Mouse (Mus musculus): ENCODE measurements around the gene Tbcel.

Gene Tbcel

DNA sequence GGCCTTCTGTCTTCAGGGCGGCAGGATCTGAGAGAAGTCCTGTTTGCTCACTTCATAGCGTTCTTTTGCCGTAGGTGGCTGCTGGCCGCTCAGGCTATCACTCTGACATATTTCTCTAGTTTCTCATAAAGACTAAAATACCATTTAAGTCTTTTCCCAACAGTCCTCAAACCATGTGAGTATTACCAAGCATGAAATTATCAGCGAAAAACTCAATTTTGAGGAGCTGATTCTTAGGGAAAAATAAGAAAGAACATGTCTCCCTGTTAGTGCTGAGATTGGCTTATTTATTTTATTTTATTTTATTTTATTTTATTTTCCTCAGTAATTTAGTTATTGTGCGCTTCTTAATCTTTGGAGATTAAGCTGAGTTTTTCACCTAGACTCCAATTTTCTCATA is at the start of gene Tbcel:
Tbcel (minus strand) TSS at position 101 of the 400 bp plus-strand sequence.
- no peak for DNase-seq (ENCODE audit: low spot score in 2 of 2)

DNA sequence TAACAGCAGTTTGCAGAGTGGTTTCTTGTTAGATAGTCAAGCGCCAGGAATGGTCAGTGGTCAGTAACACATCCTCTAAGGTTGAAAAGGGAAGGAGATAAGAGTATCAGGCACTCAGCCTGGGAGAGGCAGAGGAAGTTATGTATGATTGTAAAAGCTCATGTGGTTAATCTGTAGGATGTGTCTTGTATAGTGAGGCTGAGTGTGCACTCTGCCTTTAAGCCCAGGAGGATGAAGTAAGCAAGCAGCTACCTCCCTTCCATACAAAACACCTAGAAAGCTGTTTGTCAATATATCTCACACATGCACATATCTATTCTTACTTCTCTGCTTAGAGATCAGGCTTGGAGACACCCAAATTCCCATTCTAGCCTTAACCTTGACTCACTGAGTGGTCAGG is 47.6 kb upstream of the Tbcel start:
- DNase-seq (ENCODE audit: low spot score in 2 of 2), result no peak

DNA sequence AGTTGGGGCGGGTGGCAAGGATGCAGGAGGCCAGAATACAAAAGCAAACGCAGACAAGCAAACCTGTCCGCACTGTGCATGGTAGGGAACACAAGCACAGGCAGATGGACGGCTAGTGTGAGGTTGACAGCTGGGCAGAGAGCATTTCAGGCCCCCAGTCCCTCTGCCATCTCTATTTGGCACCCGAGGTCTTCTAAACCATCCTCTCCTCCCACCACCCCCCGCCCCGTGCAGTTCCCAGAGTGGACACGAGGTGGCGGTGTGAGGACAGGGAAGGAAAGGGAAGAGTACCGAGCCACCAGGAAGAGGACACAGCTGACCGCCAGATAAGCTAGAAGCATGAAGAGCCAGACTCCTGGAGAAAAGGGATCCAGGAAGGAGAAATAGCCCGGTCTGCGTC is 42.5 kb upstream of the Tbcel start:
- DNase-seq (ENCODE audit: low spot score in 2 of 2), result peak; percentile 97 to 99

DNA sequence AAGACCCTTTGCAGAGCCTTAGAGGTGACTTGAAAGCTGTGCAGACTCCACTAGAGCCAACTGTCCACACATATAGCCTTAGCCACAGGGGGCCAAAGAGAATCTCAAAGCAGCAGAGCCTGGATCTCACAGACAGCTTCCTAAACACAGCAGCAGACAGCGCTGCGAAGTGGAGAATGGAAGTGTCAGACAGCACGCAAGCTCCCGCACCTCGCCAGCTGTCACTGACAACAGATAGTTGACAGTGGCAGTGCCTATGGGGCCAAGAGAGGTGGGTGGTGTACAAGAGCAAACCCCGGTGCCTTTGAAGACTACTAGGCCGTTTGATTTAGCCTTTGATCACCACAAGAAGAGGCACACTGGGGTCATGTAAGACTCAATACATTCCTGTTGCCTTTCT is 41.4 kb upstream of the Tbcel start:
- no peak for DNase-seq (ENCODE audit: low spot score in 2 of 2)

DNA sequence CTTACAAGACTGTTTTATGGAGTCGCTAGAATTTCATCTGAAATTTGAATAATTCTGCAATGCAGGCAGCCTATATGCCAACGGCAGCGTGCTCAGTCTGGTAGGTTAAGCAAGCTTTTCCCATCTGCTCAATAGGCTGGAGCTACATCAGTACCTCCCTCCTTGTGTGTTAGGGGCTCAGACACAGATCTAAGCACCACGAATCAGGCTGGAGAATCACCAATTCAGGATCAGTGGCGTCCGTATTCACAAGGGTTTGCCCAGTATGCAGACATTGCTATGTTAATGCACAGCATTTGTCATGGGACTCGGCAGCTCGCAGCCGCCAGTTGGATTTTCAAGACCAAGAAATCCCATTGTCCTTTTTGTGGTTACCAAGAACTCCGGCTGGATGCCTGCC is 36.9 kb upstream of the Tbcel start:
- no peak for DNase-seq (ENCODE audit: low spot score in 2 of 2)

DNA sequence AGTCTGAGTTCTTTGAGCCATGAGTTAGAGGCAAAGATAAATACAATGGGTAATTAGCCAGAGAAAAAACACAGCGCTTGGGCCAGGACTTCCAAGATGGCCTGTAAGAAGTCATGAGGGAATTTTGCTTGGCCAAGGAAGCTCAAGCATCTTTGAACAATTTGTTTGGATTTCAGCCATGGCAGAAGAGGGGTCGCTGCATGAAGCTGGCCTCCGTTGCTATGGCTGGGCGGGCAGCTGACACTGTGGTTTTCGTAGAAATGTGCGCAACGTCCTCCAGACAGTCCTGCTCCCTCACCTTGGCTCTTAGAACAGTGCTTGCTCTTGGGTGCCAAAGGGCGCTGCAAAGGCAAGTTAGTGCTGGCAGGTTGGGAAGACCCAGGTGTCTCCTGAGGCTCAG is 25.9 kb upstream of the Tbcel start:
- DNase-seq (ENCODE audit: low spot score in 2 of 2), result peak in 1 of 2 experiments; percentile 33

DNA sequence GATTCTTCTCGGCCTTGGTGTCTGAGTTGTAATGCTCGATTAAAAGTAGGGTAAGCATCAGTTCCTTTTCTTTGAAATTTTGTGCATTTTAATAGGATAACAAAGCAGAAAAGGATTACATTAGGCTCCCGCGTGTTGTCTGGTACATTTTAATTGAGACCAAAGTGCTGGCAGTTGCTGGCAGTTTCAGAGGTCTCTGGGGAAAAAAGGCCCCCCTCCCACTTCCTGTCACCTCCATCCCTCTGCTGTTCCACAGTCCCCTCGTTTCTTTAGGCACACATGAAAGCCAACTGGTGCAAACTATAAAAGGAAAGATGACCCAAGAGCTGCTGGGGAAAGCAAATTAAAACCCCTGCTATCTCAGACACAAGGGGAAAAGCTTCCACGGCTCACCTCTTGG is 25.4 kb upstream of the Tbcel start:
- no peak for DNase-seq (ENCODE audit: low spot score in 2 of 2)

DNA sequence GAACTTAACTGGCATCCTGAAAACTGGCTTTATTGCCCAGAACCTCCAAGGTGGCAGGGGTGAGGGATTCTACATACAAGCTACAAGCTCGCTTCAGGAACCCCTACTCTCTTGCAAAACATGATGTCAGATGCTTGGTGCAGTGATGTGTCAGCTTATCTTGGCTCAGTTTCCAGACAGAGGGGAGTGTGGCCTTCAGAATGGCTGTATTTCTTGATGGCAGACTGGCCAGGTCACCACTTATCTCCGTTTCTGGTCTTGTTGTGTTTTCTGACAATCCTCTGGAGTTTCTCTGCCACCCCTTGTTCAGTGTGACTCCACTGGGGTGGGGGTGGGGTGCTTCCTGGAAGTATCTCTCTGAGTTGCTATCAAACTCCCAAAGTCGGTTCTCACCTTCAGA is 24.3 kb upstream of the Tbcel start:
- no peak for DNase-seq (ENCODE audit: low spot score in 2 of 2)

DNA sequence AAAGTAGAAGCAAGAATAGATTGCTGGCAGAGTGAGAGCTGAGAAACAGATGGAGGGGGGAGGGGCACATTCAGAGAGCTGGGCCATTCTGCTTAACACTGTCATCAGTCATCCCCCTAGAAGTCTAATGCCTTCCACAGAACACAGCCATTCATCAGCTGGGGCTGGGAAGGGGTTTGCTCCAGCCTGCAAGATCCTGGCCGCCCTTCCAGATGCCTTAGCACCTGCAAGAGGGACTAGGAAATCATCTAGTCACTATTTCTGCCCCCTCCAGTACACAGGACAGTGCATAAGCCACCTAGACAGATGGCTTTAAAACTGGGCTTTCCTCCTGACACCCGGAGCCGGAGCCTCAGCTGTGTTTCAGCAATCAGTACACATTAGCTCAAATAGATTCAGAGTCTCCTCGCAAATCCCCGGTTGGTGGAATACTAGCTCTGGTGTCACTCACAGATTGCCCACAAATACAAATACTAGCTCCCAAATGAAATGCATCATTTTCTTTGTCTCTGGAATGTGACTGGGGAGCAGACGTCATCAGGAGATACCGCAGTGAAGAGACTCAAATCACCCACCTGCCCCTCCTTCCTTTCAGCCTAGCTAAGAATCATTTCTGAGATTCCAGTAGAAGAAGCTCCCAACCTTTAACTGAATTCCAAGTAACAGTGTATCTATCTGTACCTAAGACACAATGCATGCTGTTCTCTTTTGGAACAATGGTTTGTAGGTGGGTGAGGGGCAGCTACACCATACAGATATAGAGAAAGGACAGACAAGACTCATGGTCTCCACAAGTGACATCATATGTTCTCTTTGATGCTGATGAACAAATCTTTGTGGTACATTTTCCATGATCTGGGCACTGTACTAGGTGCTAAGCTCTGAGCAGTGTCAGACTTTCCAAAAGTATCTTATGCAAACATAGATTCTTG is 22.9 kb upstream of the Tbcel start:
- peak in 1 of 2 experiments; percentile 38 for DNase-seq (ENCODE audit: low spot score in 2 of 2)

DNA sequence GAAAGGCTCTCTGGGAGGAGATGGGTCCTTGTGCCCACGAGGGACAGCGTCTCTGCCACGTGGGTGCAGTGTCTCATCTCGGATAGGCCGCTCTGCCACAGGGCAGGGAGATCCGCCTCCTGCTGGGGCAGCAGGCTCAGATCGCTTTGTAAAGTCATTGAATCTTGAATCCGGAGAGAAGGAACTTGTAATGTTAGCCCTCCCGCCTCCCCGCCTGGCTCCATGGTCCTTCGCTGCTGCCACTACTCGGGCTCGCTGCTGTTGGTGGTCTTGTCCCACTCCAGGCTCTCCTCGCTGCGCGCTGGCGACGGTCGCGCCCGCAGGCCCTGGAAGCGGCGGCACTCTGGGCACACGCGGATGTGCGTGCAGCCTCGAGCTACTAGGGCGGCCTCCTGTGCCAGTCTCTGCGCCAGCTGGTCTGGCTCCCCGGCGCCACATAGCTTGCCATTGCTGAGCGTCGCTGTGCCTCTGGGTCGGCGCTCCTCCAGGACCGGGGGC is 13.0 kb upstream of the Tbcel start:
- DNase-seq (ENCODE audit: low spot score in 2 of 2), result peak; percentile 32 to 65

DNA sequence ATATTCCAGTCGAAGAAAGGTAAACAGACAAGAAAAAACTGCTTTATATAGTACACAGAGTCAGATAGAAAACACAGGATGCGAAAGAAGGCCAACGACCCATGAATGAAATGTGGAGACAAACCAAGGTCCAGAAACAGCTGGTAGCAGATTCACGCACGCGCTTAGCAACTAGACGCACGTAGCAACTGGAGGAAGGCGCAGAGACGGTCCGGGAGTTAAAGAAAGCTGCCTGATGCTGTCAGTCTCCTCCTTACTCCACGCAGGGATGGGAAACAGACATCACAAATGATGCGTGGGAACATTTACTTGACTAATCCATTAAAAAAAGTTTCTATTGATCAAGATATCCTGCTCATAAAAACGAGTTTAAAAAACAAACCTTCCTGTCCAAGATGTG is 10.6 kb upstream of the Tbcel start:
- no peak for DNase-seq (ENCODE audit: low spot score in 2 of 2)

DNA sequence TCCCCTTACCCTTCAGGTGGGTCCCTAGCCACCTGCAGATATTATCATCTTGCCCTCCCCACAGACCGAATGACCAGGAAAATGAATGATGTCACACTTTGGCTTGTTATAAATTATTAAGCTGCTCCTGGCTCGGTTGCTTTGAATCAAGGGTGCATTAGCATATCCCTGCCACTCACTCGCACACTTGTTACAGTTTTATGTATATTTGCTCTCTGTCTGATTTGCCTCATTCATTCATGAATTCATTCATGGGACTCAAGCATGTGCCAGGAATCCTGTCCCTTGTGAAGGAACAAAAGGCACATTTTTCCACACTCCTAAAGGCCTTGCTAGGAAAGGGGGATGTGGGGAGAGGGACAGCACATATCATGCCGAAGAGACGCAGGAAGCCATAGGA is 5.5 kb upstream of the Tbcel start:
- no peak for DNase-seq (ENCODE audit: low spot score in 2 of 2)

DNA sequence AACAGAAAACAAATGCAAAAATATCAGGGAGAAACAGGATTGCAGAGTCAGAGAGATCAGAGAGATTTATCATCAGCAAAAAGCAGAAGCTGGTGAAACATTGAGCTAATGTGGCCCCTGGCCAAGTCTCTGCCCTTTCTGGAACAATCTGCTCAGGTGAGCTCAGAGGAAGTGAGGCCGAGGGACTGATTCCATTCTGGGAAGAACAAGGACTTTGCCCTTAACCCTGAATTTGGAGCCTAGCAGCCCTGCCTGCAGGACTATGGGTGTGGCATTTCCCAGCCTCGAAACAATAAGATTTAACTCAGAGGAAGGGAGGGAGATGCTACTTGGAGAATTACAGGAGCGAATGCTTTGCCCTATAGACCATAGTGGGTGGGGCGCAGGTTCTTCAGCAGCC is 4.7 kb upstream of the Tbcel start:
- DNase-seq (ENCODE audit: low spot score in 2 of 2), result no peak

DNA sequence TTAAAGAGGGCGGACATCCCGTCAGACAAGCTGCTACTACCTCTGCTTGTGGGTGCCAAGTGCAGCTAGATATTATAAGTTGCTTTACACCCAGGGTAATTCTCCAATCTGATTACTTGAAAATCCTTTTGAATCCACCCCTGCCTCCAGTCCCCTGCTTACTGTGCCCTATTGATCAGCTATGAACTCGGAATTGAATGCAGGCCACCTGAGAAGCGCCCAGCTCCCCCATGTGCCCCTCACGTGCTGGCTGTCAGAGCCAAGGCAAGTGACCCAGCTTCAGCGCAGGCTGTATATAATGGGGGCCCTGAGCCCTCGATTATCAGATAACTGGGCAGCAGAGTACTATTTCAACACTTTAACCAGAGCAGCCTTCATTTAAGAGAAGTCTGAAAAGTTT is 626 bp upstream of the Tbcel start:
- no peak for DNase-seq (ENCODE audit: low spot score in 2 of 2)

DNA sequence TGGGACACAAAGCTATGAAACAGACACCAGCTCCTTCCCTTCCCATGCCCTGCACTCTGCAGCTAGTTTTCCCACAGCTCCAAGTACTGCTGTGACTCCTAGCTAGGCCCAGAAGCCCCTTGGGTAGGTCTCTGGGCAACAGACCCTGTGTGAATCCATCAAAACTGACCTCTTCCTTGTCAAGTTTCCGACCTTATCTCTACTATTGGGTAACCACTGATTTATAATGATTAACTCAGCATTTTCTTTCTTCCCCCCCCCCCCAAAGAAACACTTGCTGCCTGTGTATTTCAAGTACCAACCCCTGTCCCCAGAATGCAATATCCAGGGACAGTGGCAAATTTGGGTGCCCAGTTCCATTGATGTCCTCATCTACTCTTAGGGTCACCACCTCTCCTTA is 587 bp downstream of the Tbcel start:
- DNase-seq (ENCODE audit: low spot score in 2 of 2), result no peak

DNA sequence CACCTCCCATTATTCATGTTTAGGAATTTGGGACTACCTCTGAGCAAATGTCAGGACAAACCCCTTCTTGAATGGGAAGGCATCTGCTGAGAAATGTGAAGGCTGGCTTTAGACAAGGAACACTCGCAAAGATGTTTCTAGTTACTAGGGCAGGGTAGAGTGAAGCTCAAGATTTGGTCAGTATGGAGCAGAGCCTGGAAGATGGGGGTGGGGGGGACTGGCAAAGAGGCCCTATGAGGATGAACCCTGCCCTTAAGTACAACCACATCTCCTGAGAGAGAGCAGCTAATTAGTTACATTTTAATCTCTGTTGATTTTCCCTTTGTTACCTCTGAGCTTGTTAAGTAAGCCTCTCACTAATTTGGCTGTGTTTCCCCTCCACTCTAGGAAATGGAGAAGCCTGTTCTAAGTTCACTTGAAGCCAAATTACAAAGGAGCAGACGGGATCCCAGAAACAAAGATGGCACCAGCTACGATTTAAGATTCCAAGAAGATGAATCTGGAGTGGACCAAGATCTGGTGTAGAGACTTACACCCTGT is 2.6 kb downstream of the Tbcel start:
- no peak for DNase-seq (ENCODE audit: low spot score in 2 of 2)

DNA sequence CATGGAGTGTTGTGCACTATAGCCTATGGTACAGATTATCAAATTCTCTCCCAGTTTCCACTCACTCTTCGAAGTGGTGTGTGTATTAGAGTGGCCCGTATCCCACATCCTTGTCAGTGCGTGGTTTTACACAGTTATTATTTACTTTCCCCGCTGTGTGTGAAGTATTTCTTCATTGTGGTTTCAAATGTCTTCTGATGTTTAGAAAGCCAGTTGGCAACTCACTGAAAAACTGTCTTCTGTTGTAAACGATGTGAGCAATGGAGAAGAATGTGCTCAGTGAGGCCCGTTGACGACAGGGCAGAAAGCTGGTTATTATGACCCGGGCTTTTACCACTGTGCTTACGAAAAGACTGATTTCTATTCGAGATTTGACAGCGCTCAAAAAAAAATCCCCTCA is 3.0 kb downstream of the Tbcel start:
- DNase-seq (ENCODE audit: low spot score in 2 of 2), result no peak

DNA sequence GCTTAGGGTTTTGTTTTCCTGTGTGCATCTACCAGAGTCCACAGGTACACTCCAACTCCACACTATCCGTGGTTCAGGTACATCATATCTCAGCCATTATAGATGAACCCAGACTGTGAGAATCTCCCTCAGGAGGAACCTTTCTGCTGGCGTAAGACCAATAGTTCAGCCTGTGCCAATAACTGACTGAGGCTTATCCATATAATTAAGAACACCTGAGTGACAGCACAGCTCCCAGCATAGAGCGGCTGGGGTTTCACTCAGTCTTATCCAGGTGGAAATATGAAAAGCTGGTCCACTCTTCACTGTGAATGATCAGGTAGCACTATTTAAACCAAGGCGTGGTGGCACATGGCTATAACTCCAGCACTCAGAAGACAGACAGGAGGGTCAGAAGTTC is 3.9 kb downstream of the Tbcel start:
- no peak for DNase-seq (ENCODE audit: low spot score in 2 of 2)

DNA sequence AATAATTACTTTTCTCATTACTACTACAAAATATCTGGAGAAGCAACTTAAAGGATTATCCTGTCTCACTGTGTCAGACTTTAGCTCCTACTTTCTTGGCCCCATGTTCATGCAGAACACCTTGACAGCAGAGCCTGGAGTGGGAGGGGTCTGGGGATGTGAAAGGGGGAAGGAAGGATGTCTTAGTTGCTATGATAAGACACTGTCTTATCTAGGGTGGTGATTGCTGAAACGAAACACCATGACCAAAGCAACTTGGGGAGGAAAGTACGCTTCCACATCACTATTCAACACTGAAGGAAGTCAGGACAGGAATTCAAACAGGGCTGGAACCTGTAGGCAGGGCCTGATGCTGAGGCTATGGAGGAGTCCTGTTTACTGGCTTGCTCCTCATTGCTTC is 11.3 kb downstream of the Tbcel start:
- no peak for DNase-seq (ENCODE audit: low spot score in 2 of 2)

DNA sequence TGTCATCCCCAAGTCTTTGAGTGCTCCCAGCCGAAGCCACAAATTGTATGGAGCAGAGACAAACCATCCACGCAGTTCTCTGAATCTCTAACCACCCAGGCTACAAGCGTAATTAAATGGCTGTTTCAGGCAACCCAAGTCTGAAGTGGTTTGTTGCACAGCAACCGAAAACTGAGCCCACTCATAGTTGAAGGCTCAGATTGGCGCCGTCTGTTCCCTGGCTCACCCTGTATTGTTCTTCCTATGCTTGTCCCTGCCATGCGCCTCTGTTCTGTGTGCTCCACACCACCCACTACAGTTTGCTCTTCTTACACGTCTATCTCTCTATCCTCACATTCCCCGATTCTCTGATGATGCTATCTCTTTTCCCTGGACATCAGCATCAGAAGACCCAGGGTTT is 15.8 kb downstream of the Tbcel start:
- DNase-seq (ENCODE audit: low spot score in 2 of 2), result no peak

DNA sequence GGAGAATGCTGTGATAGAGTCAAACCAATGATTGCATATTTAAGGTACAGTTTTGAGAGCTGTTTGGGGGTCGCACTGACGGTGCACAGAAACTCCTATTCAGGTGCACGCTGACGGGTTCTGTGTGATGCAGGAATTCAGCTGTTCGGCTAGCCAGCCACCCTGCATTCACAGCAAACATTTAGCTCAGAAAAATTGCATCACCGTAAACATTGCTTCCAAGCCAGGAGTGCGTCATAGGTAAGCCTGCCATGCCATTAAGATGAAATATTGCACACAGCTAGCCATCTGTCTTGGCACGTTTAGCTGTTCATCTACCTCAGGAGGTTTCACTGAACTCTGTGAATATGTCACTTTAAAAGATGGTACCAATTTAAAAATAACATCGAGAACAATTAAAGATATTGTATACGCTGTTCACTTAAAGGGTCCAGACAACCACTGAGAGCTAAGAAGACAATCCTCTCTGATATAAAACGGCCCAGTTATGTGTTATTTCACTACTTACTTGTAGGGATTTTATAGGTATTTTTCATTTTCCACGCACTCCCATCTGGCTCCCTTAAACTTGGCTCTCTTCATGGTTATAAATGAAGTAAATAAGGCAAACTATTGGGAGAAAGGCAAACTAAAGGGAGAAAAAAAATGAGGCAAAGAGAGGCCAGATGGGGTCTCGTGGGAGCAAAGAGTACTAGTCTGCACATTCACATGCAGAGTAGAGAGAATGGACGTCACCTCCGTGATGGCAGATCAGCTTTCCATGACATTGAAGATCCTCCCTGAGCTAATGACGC is 16.8 kb downstream of the Tbcel start:
- no peak for DNase-seq (ENCODE audit: low spot score in 2 of 2)

DNA sequence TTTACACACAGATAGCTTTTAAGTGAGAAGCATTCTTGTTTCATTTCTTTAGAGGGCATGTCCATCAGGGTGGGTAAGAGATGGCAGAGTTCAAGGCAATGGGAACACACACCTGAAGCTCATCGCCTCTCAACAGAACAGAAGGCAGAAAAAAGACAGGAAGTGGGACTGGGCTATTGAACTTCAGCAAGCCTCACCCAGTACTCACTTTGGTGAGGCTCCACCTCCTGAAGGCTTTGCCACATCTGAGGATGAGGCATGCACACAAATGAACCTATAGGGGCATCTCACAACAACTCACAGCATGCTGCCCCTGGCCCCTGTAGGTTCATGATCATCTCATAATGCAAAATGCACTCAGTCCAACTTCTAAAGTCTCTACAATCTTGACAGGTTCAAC is 19.5 kb downstream of the Tbcel start:
- no peak for DNase-seq (ENCODE audit: low spot score in 2 of 2)

DNA sequence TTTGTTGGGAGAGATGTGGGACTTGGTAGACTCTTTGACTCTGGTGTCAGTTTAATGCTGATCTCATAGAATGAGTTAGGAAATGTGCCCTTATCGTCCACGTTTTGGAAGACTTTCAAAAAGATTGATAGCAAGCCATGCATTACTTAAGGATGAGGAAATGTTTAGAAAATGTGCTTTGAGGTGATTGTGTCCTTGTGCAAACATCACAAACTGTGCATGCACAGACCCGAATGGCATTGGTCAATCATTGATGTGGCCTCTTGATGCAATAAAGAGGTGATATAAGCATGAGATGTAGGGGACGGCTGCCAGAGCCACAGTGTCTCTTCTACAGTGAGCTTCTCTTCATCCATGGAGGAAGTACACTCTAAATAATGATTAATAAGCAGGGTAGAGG is 20.7 kb downstream of the Tbcel start:
- no peak for DNase-seq (ENCODE audit: low spot score in 2 of 2)

All from cerebellum, postnatal 4 days (tissue).